Mouse (Mus musculus) R1 (cell line): ENCODE results near the gene Huwe1.

Source experiments
- DNase-seq: peaks from one replicate; pipeline ENCODE4 v3.0.0-alpha.2; 2018; ENCODE audit warnings: low read depth, low spot score

Huwe1 gene

DNA sequence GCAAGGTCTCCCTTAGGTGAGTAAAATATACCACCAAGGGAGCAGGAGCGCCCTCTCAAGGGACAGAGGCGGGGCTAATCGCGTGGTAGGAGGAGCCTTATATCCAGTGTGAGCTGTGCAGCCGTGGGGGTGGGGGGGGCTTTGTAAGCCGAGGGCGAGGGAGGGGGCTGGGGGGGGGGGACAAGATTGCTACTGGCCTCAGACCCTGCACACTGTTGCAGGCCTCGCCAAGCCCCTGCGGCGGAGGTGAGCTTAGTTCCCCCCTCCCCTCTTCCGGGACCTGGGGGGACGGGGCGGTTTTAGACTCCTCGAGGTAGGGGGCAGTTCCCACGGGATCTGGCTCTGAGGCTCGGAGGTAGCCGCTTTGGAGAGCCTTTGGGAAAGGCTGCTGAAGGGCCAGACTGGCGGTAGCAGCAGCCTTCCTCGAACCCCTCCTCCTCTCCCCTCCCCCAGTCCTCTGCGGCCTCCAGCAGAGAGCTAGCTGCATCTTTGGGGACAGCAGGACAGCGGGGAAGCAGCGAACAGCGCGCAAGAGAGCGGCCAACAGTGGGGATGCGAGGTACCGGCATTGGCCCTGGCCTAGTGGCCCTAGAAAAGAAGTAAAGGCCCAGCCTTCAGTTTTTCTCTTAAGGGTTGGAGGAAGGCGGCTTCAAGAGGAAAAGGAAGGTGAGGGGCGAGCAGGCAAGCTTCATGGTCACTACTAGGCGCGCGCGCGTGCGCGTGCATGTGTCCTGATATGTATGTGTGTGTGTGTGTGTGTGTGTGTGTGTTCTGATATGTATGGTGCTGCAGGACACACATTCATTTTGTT lies at the start of gene Huwe1:
Gene Huwe1, plus strand, starts transcription at position 107 of the 811 bp plus-strand sequence.
- DNase-seq, result peak; percentile 77

DNA sequence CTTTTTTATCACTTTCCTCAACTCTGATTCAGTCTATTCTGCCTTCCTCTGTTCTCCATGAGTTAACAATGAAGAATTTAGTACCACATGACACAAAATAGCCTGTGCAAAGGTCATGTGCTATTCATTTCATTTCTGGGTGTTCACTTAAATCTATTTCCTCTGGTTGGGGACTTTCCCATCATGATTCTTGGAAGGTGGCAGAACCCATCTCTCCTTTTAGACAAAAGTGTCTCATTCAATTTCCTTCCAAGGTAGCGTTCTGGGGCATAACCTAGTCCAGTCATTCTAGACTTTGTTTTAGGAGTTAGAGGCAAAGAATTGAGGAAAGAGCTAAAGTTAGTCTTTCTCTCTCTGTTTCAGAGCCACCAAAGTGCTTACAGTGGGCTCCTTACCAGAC lies 20.3 kb upstream of the Huwe1 start:
- no peak for DNase-seq

DNA sequence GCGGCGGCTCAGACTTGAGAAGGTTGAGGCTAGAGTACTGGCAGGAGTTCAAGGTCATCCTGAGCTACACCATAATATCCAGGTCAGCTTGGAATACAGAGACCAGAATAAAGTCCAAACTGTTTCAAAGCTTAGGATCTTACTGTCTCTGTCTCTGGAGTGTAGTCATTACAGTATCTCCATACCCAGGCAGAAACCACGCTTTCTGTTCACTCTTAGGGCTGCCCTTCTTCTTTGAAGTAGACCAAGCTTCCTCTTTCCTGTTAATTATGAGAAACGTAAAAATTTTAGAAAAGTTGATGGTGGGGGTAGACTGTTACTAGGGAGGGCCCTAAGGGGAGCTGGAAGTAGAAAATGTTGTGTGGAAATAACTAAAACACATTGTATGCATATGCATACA lies 17.7 kb upstream of the Huwe1 start:
- DNase-seq, result no peak

DNA sequence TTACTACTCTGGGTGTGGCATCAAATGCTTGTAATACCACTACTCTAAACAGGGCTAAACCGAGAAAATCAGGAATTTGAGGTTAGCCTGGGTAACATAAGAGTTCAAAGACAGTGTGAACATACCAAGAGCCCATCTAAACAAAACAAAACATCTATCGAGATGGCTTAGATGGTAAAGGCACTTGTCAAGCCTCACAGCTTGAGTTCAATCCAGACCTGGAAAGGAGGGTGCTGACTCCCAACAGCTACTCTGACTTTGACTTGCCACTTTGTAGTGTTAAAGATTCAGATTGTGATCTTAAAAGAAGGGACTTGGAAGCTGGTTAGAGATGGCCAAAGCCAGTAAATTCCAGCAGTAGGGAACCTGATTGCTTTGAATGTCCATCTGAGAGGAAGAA lies 7.8 kb upstream of the Huwe1 start:
- DNase-seq, result peak; percentile 37

DNA sequence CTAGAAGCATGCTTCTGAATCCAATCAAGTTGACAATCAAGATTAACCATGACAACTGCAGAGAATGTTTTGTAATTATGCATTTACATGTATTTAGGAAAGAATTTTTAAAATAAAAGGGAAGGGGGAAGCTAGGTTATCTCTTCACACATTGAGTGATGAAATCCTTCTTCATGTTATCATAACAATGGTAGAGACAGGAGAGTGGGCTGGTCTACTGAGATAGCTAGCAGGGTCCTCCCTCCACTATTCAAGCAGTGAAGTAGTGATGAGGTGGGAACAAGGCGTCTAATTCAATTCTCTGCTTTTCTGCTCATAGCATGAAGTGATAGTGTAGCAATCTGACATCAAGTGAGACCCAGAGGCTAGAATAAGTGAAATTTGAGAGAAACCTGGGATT lies 2.6 kb upstream of the Huwe1 start:
- no peak for DNase-seq

DNA sequence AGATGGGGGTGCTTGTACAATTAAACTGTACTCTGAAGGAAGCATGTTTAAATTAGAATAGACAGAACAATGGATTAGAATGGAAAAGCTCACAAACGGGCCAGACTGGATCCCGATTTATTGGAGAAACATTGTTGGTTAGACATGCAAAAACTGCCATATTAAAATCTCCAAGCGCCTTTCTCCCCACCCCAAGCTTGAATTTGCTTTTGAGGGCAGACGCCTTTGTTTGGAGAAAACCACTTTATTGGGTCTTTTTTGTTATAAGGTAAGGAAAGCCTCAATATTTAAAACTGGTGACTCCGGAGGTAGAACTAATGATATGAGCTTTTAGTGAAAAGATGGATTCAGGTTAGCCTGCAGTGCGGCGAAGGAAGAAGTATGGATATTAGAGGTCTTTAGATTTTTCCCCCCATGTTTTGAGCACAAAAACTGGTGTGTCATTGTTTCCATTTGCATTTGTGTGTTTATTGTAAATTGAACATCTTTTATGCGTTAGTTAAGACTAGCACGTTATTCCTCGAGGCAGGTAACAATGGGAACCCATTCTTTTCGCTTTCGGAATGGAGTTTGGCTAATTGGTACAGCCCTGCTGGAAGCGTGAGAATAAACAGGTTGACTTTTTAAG lies 1.8 kb downstream of the Huwe1 start:
- DNase-seq, result no peak

DNA sequence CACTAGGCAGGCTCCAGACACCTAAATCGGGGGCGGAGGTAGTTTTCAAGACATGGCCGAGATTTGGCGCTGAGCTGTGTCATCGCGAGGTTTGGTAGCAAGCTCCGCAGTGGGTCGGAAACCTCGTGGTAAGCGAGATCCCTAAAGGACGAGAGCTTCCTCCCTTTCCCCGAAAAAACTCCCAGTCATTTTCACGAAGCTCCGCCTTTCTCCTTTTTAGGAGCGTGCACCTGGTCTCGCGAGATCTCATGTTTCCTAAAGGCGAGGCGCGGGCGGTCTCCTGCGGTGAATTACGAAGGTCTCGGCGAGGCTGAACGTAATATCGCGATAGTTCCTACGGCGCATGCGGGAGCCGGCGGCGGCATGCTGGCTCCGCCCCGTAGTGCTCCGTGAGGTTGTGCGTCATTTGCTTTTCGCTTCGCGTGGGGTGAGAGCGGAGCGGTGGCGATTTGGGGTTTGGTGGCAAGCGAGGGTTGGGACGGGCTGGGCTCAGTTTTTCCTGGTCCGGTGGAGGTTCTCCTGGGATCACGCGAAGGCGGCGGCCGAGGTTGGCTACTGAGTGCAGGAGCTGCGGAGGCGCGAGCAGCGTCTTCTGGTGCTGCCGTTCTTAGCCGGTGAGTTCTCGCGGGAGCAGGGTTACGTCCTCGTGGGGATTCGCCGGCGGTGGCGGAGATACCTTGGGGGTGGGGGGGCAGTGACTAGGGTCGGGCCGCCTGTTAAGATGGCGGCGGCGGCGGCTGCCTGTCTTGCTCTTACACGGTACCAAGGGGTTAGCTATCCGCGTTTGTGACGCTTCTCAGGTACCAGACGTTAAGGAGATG lies 2.6 kb downstream of the Huwe1 start:
- peak; percentile 99 for DNase-seq

DNA sequence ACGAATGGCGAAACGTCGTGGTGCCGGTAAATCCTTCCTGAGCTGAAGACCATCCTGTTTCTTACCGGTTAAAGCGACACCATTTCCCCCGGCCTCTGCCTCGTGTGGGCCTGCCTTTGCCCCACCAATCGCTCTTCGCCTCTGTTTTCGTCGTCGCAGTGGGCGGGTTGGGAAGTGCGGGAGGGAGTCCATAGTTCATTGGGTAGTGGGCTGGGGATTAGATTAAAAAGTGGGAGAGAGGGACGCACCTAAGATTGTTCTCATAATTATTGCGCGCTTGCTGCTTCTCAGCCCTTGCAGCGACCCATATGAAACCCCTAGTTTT lies 3.1 kb downstream of the Huwe1 start:
- DNase-seq, result peak; percentile 64

DNA sequence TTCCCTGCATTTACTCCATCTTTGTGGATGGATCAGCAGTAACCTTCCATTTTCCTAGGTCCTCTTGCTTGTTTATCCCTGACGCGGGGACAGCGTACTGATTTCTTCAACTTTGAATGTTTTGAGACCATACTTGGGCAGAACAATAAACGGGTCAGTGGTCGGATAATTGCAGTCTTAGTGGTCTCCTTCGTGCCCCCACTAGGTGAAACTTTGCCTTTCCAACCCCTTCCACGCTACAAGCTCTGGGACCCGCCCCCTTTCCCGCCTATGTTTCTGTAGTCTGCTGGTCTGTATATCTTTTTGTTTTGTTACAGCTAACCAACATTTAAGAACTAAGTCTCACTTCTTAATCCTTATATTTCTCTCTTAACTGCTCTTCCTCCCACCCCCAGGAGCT lies 3.8 kb downstream of the Huwe1 start:
- DNase-seq, result peak; percentile 18

DNA sequence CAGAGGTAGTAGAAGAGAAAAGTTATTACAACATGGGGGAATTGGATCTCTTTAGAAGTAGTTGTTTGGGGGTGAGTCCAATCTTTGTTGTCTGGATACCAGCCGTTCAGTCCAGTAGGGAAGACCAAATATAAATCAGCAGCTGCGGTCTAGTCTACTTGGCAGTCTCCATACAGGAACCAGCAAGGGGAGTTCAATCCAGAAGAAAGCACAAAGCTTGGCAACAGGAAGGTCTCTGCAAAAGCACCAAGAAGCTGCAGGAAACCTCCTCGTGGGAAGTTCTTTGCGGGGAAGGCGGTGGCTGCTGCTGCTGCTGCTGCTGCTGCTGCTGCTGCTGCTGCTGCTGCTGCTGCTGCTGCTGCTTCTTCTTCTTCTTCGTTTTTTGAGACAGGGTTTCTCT lies 10.9 kb downstream of the Huwe1 start:
- no peak for DNase-seq

DNA sequence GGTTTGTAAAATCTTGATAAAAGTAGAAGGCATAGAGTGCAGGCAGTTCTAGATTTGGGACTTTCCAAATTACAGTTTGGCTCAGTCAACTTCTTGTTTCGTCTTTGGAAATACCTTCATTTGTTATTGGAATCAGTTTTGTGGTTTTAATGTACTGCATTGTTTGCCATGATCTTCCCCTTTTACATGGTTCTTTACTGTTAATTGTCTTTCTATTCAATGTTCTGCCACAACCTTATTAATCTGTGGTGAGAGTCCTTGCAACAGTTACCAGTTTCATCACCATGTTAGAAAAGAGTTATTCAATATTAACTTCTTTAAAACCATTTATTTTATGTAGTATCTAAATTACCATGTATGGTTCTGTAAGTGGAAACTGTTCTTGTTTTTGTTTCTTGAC lies 13.0 kb downstream of the Huwe1 start:
- no peak for DNase-seq

DNA sequence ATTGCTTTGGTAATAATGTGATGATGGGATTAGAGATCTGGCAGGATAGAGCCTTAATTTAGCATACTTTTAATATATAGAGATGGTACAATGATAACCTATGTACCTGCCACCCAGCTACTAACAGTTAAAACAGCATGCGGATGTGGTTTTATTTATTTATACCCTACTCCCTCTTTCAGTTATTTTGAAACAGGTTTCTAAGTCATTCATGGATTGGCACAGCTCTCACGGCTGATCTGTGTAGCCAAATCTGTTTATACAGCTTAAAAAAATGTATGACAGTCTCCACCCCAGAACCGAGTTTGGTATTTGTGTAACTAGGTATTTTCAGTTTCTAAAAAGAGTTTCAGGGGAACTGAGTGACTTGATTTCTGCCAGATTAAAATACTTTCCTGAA lies 17.1 kb downstream of the Huwe1 start:
- no peak for DNase-seq

DNA sequence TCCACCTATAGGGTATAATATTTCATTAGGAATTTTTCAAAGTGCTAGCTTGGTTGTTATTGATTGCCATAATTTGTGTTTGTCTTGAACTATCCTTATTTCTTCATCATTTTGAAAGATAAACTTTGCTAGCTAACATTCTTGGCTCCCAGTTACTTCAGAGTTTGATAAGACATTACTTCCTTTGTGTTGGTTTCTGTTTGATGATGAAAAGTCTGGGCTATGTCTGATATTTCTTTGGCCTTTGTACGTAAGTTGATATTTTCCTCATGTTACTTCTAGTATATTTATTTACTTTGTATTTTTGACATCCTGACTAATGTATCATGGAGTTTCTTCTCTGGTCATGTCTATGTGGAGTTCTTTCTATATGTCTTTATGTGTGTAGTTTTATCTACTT lies 28.4 kb downstream of the Huwe1 start:
- DNase-seq, result no peak

DNA sequence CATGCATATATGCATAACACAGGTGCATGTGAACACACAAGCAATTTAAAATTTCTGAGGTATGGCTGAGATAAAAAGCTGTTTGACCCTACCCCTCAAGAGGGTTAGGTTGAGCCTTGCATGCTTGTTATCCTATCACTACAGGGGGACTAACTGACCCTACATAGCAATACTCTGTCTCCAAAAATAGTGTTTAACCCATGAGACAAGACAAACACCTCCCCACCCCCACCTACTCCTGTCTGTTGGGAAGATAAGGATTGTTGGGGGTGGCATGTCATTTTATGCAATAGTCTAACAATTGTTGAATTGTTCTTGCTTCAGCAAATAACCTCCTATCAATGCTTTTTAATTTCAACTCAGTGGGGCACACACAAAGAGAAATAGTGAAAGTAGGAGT lies 30.7 kb downstream of the Huwe1 start:
- DNase-seq, result no peak

DNA sequence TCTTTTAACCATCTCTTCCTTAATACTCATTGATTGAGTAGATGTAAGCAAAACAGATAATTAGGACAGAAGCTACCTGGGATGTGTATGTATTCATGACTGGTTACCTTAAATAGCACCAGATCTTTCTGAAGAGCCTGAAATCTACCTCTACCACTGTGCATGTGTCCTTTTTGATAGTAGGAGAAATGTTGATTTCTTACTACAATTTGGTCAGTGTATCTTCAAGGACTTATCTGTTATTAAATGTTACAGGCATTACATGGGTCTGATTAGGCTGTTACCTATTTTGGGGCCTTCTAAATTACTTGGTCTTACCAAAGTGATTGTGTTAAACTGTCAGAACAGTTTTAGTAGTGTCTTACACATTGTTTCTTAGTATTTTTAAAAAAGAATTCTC lies 32.4 kb downstream of the Huwe1 start:
- DNase-seq, result no peak

DNA sequence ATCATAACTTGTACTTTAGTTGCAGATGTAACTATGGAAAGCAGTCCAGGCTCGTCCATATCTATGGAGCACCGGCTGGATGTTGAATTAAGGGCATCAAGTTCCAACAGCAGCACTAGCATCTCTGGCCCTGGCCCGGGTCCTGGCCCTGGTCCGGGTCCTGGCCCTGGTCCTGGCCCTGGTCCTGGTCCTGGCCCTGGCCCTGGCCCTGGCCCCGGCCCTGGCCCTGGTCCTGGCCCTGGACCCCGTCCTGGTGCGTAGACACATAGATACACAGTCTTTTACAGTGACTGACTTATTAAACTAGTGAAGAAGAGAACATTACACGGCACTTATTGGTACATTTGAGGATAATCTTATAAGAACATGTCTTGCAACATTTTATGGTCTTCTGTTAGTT lies 58.8 kb downstream of the Huwe1 start:
- DNase-seq, result no peak

DNA sequence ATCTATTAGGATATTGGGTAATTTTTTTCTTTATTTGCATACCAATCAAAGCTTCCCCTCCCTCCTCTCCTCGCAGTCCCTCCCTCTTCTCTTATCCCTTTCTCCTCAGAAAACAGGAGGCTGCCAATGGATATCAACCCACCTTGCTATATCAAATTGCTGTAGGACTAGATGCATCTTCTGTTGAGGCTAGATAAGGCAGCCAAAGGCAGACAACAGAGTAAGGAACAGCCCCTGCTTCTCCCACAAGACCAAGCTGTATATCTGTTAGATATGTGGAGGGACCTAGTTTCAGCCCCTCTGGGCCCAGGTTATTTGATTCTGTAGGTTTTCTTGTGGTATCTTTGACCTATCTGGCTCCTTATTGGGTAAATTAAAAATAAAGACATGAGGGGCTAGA lies 110.1 kb downstream of the Huwe1 start:
- DNase-seq, result no peak

DNA sequence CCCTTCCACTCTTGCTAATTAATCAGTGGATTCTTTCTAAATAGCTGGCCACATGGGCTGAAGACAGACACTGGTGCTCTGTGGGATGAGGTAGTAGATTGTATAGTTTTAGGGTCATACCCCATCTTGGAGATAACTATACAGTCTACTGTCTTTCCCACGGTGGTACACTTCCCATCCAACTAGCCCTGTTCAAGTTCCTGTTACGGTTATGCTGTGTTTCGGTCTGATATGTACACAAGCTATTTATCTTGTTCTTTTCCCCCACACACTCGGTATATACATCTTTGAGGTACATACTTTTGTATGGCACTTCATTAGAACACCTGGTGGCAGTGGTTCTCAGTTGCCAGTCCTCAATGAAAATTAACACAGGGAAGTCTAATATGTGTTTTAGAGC lies 111.7 kb downstream of the Huwe1 start:
- DNase-seq, result no peak

DNA sequence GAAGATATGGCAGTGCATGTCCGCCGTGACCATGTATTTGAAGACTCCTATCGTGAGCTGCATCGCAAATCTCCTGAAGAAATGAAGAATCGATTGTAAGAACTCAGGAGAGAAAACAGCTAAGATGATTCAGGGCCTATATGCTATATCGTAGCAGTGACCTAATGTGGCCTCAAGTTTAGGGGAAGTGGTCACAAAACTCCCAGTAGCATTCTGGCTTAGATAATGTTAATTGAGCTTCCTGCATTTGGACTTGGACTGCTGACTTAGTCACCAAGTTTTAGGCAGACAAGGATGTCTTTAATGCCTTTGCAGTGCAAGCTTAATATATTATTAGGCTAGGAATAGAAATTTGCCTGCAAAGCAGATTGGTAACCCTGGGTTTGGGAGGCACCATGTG lies 128.8 kb downstream of the Huwe1 start:
- DNase-seq, result no peak

DNA sequence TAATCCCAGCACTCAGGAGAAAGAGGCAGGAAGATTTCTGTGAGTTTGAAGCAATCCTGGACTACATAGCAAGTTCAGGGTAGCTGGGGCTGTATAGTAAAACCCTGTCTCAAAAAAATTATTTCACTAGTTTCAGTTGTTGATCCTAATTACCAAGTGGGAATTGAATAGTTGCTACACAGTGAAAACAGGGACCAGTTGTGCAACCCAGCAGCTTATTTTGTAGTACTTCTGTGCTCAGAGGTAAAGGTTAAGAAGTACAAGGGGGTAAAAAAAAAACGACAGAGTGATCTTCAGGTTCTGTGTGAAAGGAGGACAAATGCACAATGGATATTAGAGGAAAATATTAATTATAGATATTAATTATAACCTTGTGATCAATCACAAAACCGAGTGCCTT lies 138.2 kb downstream of the Huwe1 start:
- DNase-seq, result no peak

DNA sequence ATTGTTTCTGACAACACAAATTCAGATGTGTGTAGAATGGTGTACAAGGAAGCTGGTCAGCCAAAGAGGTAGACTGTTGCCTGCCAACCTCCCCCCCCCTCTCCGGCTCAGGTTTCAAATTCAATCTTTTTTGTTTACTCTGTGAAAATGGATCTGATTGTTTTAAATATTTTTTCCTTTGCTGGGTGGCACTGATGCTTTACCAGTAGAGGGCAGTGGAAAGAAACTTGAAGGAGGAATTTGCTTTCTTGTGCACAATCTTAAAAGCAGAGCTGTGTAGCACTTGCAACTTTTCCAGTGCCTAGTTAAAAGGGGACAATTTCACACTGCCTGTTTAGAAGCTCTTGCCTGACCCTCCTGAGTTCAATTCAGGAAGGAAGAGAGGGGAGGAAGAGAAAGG lies 146.4 kb downstream of the Huwe1 start:
- no peak for DNase-seq

DNA sequence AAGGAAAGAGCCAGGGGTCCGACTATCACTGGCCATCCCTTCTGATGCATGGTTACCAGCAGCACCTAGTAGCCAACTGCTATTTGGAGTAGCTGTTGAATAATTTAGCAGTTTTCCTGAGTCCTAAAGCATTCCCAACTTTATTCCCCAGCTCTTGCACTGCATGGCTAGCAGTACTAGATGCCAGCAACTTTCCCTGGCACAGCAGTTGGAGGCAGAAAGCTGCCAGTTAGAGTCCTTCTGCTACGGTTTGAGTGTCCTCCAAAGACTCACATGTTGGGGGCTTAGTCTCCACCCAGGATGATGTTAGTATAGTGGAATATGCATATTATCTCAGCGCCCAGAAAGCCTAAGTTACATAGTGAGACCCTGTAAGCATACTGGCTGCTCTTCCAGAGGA lies 147.2 kb downstream of the Huwe1 start:
- no peak for DNase-seq

DNA sequence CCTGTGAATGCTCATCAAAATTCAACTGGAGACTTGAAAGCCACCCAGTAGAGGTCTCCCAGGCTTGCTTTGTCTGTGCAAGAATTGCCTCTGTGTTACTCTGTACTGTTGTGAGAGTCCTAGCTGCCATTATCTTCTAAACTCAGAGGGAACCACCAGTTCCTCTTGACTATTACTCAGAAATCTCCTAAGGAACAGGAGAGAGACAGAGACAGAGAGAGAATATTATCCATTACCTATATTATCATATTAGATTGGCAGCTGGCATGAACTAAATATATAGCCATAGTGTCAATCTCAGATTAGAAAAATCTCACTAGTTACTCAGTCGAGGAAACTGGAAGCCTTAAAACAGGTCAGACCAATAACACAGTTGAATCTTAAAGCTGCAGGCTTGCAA lies 149.6 kb downstream of the Huwe1 start:
- no peak for DNase-seq
